Mouse (Mus musculus): ENCODE measurements around the gene Gjd3.

GRCm38 (mm10) chr11:98968079-98968478 lies 14.7 kb downstream of the Gjd3 start:
- TF ChIP-seq CTCF (IDR thresholded peaks at IDR 0.05; ENCODE audit: insufficient read depth, low read length) (no peak), POLR2A (IDR thresholded peaks at IDR 0.05; ENCODE audit: borderline replicate concordance, extremely low read depth, low read depth, low read length) (no peak)

Measured in lung, adult 2 months (tissue).